Mouse (Mus musculus): ENCODE results near the gene Ppara. TPM values are rescaled to one million over a fixed set of nuclear protein-coding genes. Genes with fewer than 3 reads are reported as not detected.
A peak's percentile ranks its signal among the peaks of the same experiment; 100 is the strongest.

Ppara gene
- polyA plus RNA-seq, 1 experiment from 2014 or later, result 1.2 TPM

- no peaks in the 10 kb centered on the region for H3K9me3 ChIP-seq (ENCODE audit: control insufficient read depth, low read length)
- H3K27me3 ChIP-seq (ENCODE audit: control insufficient read depth, insufficient read depth, low read length), result no peaks in the 10 kb centered on the region
- 97% methylated on average over 4 of the region's 4 CpGs for WGBS
- DNase-seq (ENCODE audit: low spot score) (no peak), ATAC-seq (ENCODE audit: low FRiP score) (no peak)
- no peak overlapping the region for H3K4me3 ChIP-seq (replicated peaks; ENCODE audit: low read length)
- peak overlapping the region; percentile 76; the same call in 1 of the 2 replicates for H3K27ac ChIP-seq
- H3K4me2 ChIP-seq (replicated peaks), result no peak overlapping the region
- H3K9ac ChIP-seq, result no peak overlapping the region
- H3K36me3 ChIP-seq (replicated peaks; ENCODE audit: control insufficient read depth, insufficient read depth), result peaks cover 86% of the 10 kb centered on the region
- H3K4me1 ChIP-seq (replicated peaks; ENCODE audit: control insufficient read depth, insufficient read depth, low read length), result no peaks in the 10 kb centered on the region; the same call in 1 of the 2 replicates
These were observed 30.9 kb upstream of the Ppara start for GRCm38 (mm10) chr15:85703858-85704257.

GRCm38 (mm10) chr15:85704341-85705012, 30.3 kb upstream of the Ppara start:
- WGBS, result 85% methylated on average over 8 of the region's 8 CpGs
- H3K27ac ChIP-seq, result no peak overlapping the region
- no peaks in the 10 kb centered on the region; the same call in 1 of the 2 replicates for H3K4me1 ChIP-seq (replicated peaks; ENCODE audit: control insufficient read depth, insufficient read depth, low read length)
- ATAC-seq (ENCODE audit: low FRiP score), result no peak
- no peak for DNase-seq (ENCODE audit: low spot score)
- H3K4me3 ChIP-seq (replicated peaks; ENCODE audit: low read length), result no peak overlapping the region
- H3K9me3 ChIP-seq (ENCODE audit: control insufficient read depth, low read length), result no peaks in the 10 kb centered on the region
- H3K9ac ChIP-seq, result no peak overlapping the region
- no peaks in the 10 kb centered on the region for H3K27me3 ChIP-seq (ENCODE audit: control insufficient read depth, insufficient read depth, low read length)
- peaks cover 80% of the 10 kb centered on the region for H3K36me3 ChIP-seq (replicated peaks; ENCODE audit: control insufficient read depth, insufficient read depth)
- H3K4me2 ChIP-seq (replicated peaks), result no peak overlapping the region

- Histone ChIP-seq H3K27ac (no peak overlapping the region), H3K4me2 (replicated peaks) (no peak overlapping the region), H3K4me3 (replicated peaks; ENCODE audit: low read length) (no peak overlapping the region), H3K9ac (no peak overlapping the region), H3K36me3 (replicated peaks; ENCODE audit: control insufficient read depth, insufficient read depth) (peaks cover 74% of the 10 kb centered on the region), H3K9me3 (ENCODE audit: control insufficient read depth, low read length) (no peaks in the 10 kb centered on the region), H3K4me1 (replicated peaks; ENCODE audit: control insufficient read depth, insufficient read depth, low read length) (no peaks in the 10 kb centered on the region; the same call in 1 of the 2 replicates), H3K27me3 (ENCODE audit: control insufficient read depth, insufficient read depth, low read length) (no peaks in the 10 kb centered on the region)
- 85% methylated on average over 9 of the region's 9 CpGs for WGBS
- ATAC-seq (ENCODE audit: low FRiP score) (no peak), DNase-seq (ENCODE audit: low spot score) (no peak)
These were observed 29.7 kb upstream of the Ppara start for GRCm38 (mm10) chr15:85705013-85705528.

- Histone ChIP-seq H3K4me2 (replicated peaks) (no peak overlapping the region), H3K4me3 (replicated peaks; ENCODE audit: low read length) (no peak overlapping the region), H3K9ac (no peak overlapping the region), H3K4me1 (replicated peaks; ENCODE audit: control insufficient read depth, insufficient read depth, low read length) (no peaks in the 10 kb centered on the region; the same call in 1 of the 2 replicates), H3K36me3 (replicated peaks; ENCODE audit: control insufficient read depth, insufficient read depth) (peaks cover 67% of the 10 kb centered on the region), H3K27ac (0 out of 2 replicates have a peak overlapping the region, but pooled peaks have one; percentile 12), H3K27me3 (ENCODE audit: control insufficient read depth, insufficient read depth, low read length) (no peaks in the 10 kb centered on the region), H3K9me3 (ENCODE audit: control insufficient read depth, low read length) (no peaks in the 10 kb centered on the region)
- WGBS, result 79% methylated on average over 13 of the region's 13 CpGs
- ATAC-seq (ENCODE audit: low FRiP score) (no peak), DNase-seq (ENCODE audit: low spot score) (no peak)
These were observed 29.0 kb upstream of the Ppara start for GRCm38 (mm10) chr15:85705566-85706332.

- no peak overlapping the region for H3K4me3 ChIP-seq (replicated peaks; ENCODE audit: low read length)
- H3K27me3 ChIP-seq (ENCODE audit: control insufficient read depth, insufficient read depth, low read length), result no peaks in the 10 kb centered on the region
- H3K36me3 ChIP-seq (replicated peaks; ENCODE audit: control insufficient read depth, insufficient read depth), result peaks cover 60% of the 10 kb centered on the region
- DNase-seq (ENCODE audit: low spot score) (no peak), ATAC-seq (ENCODE audit: low FRiP score) (no peak)
- no peak overlapping the region for H3K27ac ChIP-seq
- H3K9me3 ChIP-seq (ENCODE audit: control insufficient read depth, low read length), result no peaks in the 10 kb centered on the region
- no peak overlapping the region for H3K9ac ChIP-seq
- no peaks in the 10 kb centered on the region; the same call in 1 of the 2 replicates for H3K4me1 ChIP-seq (replicated peaks; ENCODE audit: control insufficient read depth, insufficient read depth, low read length)
- 95% methylated on average over 8 of the region's 8 CpGs for WGBS
- H3K4me2 ChIP-seq (replicated peaks), result no peak overlapping the region
These were observed 28.3 kb upstream of the Ppara start for GRCm38 (mm10) chr15:85706527-85706926.

GRCm38 (mm10) chr15:85707017-85707416, 27.8 kb upstream of the Ppara start:
- Histone ChIP-seq H3K4me3 (replicated peaks; ENCODE audit: low read length) (no peak overlapping the region), H3K4me2 (replicated peaks) (no peak overlapping the region), H3K9me3 (ENCODE audit: control insufficient read depth, low read length) (no peaks in the 10 kb centered on the region), H3K4me1 (replicated peaks; ENCODE audit: control insufficient read depth, insufficient read depth, low read length) (no peaks in the 10 kb centered on the region; the same call in 1 of the 2 replicates), H3K27me3 (ENCODE audit: control insufficient read depth, insufficient read depth, low read length) (no peaks in the 10 kb centered on the region), H3K27ac (0 out of 2 replicates have a peak overlapping the region, but pooled peaks have one; percentile 16), H3K36me3 (replicated peaks; ENCODE audit: control insufficient read depth, insufficient read depth) (peaks cover 55% of the 10 kb centered on the region), H3K9ac (no peak overlapping the region)
- ATAC-seq (ENCODE audit: low FRiP score), result no peak
- WGBS, result 87% methylated on average over 11 of the region's 11 CpGs
- DNase-seq (ENCODE audit: low spot score), result no peak

- no peak overlapping the region for H3K9ac ChIP-seq
- no peak overlapping the region for H3K4me2 ChIP-seq (replicated peaks)
- ATAC-seq (ENCODE audit: low FRiP score), result no peak
- no peak overlapping the region for H3K27ac ChIP-seq
- H3K4me1 ChIP-seq (replicated peaks; ENCODE audit: control insufficient read depth, insufficient read depth, low read length), result no peaks in the 10 kb centered on the region; the same call in 1 of the 2 replicates
- H3K9me3 ChIP-seq (ENCODE audit: control insufficient read depth, low read length), result no peaks in the 10 kb centered on the region
- no peaks in the 10 kb centered on the region for H3K27me3 ChIP-seq (ENCODE audit: control insufficient read depth, insufficient read depth, low read length)
- H3K36me3 ChIP-seq (replicated peaks; ENCODE audit: control insufficient read depth, insufficient read depth), result peaks cover 51% of the 10 kb centered on the region
- no peak overlapping the region for H3K4me3 ChIP-seq (replicated peaks; ENCODE audit: low read length)
- WGBS, result 84% methylated on average over 7 of the region's 7 CpGs
- DNase-seq (ENCODE audit: low spot score), result no peak
These were observed 27.2 kb upstream of the Ppara start for GRCm38 (mm10) chr15:85707458-85708030.

GRCm38 (mm10) chr15:85708217-85708616, 26.6 kb upstream of the Ppara start:
- WGBS, result 91% methylated on average over 2 of the region's 2 CpGs
- H3K27ac ChIP-seq, result no peak overlapping the region

GRCm38 (mm10) chr15:85708843-85709242, 25.9 kb upstream of the Ppara start:
- Histone ChIP-seq H3K27ac (no peak overlapping the region; the same call in 1 of the 2 replicates), H3K36me3 (replicated peaks; ENCODE audit: control insufficient read depth, insufficient read depth) (peaks cover 38% of the 10 kb centered on the region), H3K4me1 (replicated peaks; ENCODE audit: control insufficient read depth, insufficient read depth, low read length) (no peaks in the 10 kb centered on the region), H3K27me3 (ENCODE audit: control insufficient read depth, insufficient read depth, low read length) (no peaks in the 10 kb centered on the region), H3K4me3 (replicated peaks; ENCODE audit: low read length) (no peak overlapping the region), H3K9me3 (ENCODE audit: control insufficient read depth, low read length) (no peaks in the 10 kb centered on the region), H3K9ac (no peak overlapping the region), H3K4me2 (replicated peaks) (no peak overlapping the region)
- ATAC-seq (ENCODE audit: low FRiP score) (peak; percentile 2; the same call in 1 of the 2 replicates), DNase-seq (ENCODE audit: low spot score) (no peak)
- 88% methylated on average over 4 of the region's 4 CpGs for WGBS

More at GRCm38 (mm10) chr15:85708217-85708616, 26.6 kb upstream of the Ppara start:
- no peak overlapping the region for H3K4me3 ChIP-seq (replicated peaks; ENCODE audit: low read length)
- H3K27me3 ChIP-seq (ENCODE audit: control insufficient read depth, insufficient read depth, low read length), result no peaks in the 10 kb centered on the region
- no peaks in the 10 kb centered on the region for H3K9me3 ChIP-seq (ENCODE audit: control insufficient read depth, low read length)
- no peaks in the 10 kb centered on the region; the same call in 1 of the 2 replicates for H3K4me1 ChIP-seq (replicated peaks; ENCODE audit: control insufficient read depth, insufficient read depth, low read length)
- H3K9ac ChIP-seq, result no peak overlapping the region
- DNase-seq (ENCODE audit: low spot score) (no peak), ATAC-seq (ENCODE audit: low FRiP score) (no peak)
- H3K36me3 ChIP-seq (replicated peaks; ENCODE audit: control insufficient read depth, insufficient read depth), result peaks cover 45% of the 10 kb centered on the region
- H3K4me2 ChIP-seq (replicated peaks), result no peak overlapping the region
